Mouse (Mus musculus) lung, postnatal 0 days (tissue): ENCODE results near the gene Olfr718-ps1.

Experiments used
- CTCF ChIP-seq: IDR thresholded peaks from 2 replicates; pipeline ENCODE4 v1.5.1; 2016; ENCODE audit warnings: antibody characterized with exemption, mild to moderate bottlenecking
- EP300 ChIP-seq: IDR thresholded peaks from 2 replicates; pipeline ENCODE4 v1.6.1; 2016; ENCODE audit warnings: antibody characterized with exemption, mild to moderate bottlenecking, control low read depth

GRCm38 (mm10) chr5:143106842-143107241 lies 40.5 kb downstream of the Olfr718-ps1 start:
- no peak for TF ChIP-seq EP300
- no peak for TF ChIP-seq CTCF
